Mouse (Mus musculus) R1 (cell line): ENCODE data around the gene Ntn1.
A peak's percentile ranks its signal among the peaks of the same experiment; 100 is the strongest.

Experiments
- DNase-seq: peaks from one replicate; pipeline ENCODE4 v3.0.0-alpha.2; 2018; ENCODE audit warnings: low read depth, low spot score

Ntn1 gene

GRCm38 (mm10) chr11:68339331-68339730 is 61.3 kb downstream of the Ntn1 start:
- DNase-seq: no peak

GRCm38 (mm10) chr11:68331676-68332265 is 68.9 kb downstream of the Ntn1 start:
- DNase-seq: no peak

- DNase-seq: no peak
Measured at GRCm38 (mm10) chr11:68331117-68331437, 69.5 kb downstream of the Ntn1 start.

DNA sequence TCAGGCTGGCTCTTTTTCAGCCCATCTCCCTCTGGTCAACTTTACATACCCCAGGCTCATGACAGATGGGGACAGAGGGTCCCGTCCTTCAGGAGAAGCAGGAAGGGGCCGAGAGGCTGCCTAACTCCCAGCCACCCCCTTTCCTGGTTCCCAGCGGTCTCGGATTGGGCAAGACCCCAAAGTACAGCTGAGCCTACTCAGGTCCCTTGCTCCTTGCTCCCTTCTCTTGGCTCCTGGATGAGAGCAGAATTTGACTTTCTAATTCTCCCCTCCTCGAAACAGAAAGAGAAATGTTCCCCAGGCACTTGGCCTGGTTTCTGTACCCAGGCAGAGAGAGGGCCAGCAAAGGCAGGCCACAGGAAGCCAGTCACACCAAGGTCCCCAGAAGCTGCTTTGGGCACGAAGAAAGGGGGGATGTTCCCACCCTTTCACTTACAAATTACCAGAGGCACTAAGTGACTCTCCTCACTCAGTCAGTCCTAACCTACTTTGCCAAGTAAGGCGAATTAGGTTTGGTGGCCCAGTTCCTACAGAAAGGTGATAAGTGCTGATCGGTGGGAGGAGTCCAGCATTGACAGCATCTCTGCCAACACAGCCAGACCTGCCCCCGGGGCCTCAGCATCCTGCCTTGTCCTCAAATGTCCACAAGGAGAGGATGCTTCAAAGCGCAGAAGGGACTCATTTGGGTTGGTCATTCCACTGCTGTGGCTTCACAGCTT is 70.1 kb downstream of the Ntn1 start:
- DNase-seq: no peak

DNA sequence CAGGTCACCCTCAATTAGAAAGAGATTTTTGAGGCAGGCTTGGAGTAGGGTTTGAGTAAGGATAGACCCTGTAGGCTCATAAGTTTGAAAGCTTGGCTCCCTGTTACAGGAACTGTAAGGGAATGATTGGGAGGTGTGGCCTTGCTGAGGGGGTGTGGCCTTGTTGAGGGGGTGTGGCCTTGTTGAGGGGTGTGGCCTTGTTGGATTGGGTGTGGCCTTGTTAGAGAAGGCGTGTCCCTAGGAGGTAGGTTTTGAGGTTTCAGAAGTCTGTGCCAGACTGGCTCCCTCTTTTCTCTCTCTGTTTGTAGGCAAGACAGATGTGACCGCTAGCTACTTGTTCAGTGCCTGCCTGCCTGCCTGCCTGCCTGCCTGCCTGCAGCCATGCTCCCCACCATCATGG is 75.8 kb downstream of the Ntn1 start:
- peak; percentile 72 for DNase-seq

DNA sequence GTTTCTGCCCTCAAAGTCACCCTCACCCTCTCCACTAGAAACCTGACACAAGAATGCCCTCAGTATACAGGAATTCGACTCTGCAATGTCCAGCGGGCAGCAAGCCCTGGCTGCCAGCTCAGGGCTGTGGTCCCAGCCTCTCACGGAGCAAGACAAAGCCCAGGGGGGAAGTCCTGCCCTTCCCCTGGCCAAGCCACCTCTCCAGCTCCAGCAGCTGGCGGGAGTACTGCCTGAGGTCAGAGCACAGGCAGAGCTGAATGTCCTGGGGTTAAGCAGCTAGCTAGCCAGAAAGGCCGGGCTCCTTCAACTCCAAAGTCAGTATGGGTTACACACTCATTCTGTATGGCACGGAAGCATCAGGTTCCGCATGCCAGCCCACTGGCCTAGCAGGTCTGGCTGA is 79.2 kb downstream of the Ntn1 start:
- no peak for DNase-seq

- DNase-seq: no peak
Measured at GRCm38 (mm10) chr11:68315551-68316130, 85.0 kb downstream of the Ntn1 start.

GRCm38 (mm10) chr11:68313861-68314260 is 86.8 kb downstream of the Ntn1 start:
- DNase-seq: no peak

DNA sequence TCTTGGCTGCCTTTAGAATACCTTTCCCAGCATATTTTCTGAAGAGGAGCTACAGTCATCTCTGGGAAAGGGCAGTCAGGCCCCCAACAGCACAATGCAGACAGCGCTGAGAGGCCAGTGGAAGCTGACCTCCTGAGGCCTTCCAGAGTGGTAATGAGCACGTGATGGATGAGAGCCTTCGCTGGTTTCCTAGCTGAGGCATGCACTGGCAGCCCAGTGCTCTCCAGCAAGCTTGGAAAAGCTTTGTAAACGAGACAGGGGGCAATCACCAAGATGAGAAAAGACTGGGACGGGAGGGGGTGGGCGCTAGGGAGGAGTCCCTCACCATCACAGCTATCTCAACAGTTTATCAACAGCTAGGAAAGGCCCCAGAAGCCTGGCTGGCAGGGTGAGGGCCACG is 87.6 kb downstream of the Ntn1 start:
- no peak for DNase-seq

GRCm38 (mm10) chr11:68308911-68309580 is 91.6 kb downstream of the Ntn1 start:
- no peak for DNase-seq

DNA sequence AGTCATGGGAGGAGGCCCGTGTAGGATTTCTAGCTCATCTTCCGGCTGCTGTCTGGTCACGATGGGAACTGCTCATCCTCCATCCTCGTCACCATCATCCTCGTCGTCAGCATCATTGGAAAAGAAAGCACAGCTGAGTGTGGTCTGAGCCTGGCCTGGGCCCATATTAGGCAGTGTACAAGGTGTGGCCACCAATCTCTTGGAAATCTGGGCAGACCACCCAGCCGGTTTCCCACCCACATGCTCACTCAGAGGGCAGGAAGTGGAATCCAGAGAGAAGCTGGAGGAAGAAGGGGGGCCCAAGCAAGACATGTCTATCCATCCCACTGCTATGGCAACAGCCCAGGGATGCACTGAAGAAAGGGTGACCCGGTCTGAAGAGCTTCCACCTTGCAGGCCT is 94.6 kb downstream of the Ntn1 start:
- no peak for DNase-seq

- DNase-seq: no peak
Measured at GRCm38 (mm10) chr11:68302323-68302722, 98.3 kb downstream of the Ntn1 start.

DNA sequence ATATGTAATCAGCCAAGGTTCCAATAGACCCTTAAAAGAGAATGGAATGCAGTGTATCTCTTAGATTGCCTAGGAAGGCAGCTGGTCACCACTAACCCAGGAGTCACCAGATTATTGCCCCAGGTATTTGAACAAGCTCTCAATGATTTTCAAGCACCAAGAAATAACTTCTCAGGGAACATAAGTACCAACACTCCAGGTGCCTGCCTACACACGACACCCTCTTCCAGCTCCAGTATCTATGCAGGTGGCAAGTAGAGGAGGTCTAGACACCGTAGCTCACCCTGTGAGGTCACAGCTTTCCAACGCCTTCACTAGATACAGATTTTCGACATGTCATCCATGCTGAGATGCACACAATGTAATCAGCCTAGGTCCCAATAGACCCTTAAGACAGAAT is 99.0 kb downstream of the Ntn1 start:
- DNase-seq: no peak

DNA sequence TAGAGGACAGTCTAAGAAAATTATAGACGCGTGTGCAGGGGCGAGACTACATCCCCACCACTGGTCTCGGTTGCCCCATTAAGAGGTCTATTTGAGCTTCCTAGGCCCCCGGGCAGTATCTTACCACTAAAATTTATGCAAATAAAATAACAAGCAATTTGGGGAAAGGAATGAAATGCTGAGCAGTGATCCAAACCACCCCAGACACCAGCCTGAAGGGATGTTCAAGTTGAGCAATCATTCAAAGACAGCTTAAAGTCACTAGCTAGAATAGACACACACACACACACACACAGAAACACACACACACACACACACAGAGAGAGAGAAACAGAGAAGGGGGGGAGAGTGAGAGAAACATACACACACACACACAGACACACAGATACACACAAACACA is 105.1 kb downstream of the Ntn1 start:
- no peak for DNase-seq

GRCm38 (mm10) chr11:68290631-68291030 is 110.0 kb downstream of the Ntn1 start:
- DNase-seq: no peak

DNA sequence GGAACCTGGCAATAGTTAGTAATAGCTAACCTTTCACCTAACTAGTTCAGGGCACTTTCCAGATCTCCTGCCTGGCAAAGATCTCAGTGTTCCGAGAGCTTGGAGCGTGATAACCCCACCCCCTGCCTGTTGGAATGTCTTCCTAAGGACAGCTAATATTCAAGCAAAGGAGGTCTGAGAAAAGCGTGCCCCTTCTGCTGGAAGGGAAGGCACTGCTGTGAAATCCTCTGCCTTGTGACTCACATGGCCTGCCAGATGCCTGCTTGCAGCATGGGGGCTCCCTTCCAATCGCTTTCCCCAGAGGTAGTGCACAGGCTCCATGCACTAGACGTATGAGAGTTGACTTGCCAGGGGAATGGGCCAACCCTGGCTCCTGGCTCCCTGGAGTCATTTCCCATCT is 113.3 kb downstream of the Ntn1 start:
- no peak for DNase-seq

DNA sequence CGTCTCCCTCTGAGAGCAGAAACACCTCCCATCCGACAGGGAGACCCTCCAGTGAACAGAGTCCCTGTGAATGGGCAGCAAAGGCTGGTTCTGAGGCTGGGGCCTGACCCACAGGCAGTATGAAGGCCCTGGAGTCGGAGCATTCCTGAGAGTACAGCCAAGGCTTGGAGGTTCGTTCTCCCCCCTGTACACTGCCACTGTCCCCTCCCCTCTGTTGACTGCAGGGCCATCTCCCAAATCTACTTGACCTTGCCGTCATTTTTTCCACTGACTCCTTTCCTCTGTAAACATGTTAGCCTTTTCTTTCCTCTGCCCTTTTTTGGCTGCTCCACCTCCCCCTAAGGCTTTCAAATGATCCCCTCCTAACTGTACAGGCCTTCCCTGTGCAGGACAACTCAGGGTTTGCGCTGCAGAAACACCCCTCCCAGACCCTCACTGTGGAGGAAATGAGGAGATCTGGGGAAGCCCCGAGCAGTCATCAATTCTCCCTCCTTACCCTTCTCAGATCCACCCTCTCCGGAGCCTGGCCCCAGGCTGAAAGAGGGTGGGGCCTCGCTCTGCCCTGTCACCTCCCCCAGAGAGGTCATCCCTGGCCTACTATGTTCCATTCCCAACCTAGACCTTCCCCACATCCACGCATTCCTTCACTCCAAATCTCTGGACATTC is 114.3 kb downstream of the Ntn1 start:
- DNase-seq: peak; percentile 23

DNA sequence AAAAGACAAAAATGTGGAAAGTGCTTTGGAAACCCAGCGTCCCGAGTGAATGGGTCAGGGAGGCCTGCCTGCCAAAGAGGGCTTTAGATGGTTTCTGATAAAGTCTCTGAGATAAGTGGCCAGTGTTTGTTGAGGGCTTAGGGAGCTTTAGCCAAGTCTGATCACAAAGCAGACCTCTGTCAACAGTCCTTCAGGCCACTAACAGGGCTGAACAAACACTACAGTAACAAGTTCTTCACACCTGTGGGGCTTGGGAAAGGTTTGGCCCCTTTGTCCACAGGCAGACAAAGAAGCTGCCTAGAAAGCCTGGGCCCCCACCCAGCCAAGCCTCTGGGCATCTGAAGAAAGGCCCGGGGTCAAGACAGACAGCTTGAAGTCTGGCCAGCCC is 114.9 kb downstream of the Ntn1 start:
- DNase-seq: no peak

- DNase-seq: no peak
Measured at GRCm38 (mm10) chr11:68280001-68280510, 120.6 kb downstream of the Ntn1 start.

GRCm38 (mm10) chr11:68276945-68277344 is 123.7 kb downstream of the Ntn1 start:
- no peak for DNase-seq

DNA sequence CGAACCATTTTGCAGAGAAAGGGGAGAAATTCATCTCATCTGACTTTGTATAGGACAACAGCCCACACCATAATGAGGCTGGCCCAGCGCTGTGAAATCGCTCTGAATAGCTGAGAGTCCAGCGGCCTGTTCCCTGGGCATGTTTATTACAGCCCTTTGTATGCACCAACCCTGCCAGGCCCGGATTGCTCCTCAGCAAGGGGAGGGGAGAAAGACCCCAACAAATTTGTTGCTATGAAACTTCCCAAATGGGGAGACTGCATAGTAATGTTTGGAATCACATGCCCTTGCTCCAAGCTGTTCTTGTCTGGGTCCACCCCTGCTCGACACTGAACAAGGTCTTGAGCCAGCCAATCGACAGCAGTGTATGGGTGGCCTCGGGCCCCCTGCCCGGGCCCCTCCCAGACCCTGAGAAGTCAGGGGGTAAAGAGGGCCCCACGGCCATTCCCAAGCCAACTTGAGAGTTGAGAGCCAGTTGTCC is 126.3 kb downstream of the Ntn1 start:
- no peak for DNase-seq

DNA sequence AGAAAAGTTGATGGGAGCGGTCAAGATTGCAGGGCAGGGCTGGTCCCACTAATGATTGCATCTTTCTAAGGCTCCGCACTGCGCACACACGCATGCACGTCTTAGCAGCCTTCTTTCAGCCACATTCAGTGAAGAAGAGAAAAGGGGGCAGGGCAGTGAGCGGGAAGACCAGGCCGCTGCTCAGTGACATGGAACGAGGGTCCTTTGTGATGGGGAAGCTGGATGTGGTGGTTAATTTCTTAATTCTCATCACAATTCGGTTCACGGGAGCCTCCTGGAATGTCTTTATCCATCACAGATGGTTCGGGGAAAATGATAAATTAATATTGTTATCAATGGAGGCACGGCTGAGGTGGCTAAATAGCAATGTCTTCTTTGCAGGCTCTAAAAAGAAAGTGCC is 126.8 kb downstream of the Ntn1 start:
- DNase-seq: no peak
